Comparison of ENCODE assay signal across 8 mouse cellular contexts in genomic region chr5:19907983-19908705, GRCm38 (mm10).
DNase-seq lines count a peak whose midpoint lies in the region; ATAC-seq lines count a peak whose summit lies in the region.

No protein-coding gene starts in this region.

- peaks cover 10% of the 10 kb centered on the region; the same call in 1 of the 2 replicates for H3K27me3 ChIP-seq in kidney, embryonic 14.5 days (ENCODE audit: control insufficient read depth, insufficient read depth, low read length)
- H3K27me3 ChIP-seq in hindbrain, embryonic 11.5 days (ENCODE audit: control insufficient read depth, insufficient read depth, low read length): no peaks in the 10 kb centered on the region
- peaks cover 22% of the 10 kb centered on the region for H3K27me3 ChIP-seq in limb, embryonic 13.5 days

- H3K4me3 ChIP-seq in kidney, embryonic 14.5 days (ENCODE audit: low read length): peak overlapping the region; percentile 34
- H3K4me3 ChIP-seq in hindbrain, embryonic 11.5 days (ENCODE audit: low read depth, low read length): peak overlapping the region; percentile 51
- peak overlapping the region; percentile 44 for H3K4me3 ChIP-seq in limb, embryonic 13.5 days

- H3K9me3 ChIP-seq in kidney, embryonic 14.5 days (ENCODE audit: control insufficient read depth, low read length): no peaks in the 10 kb centered on the region
- H3K9me3 ChIP-seq in hindbrain, embryonic 11.5 days (ENCODE audit: control insufficient read depth, low read length): no peaks in the 10 kb centered on the region
- H3K9me3 ChIP-seq in limb, embryonic 13.5 days: no peaks in the 10 kb centered on the region

- no peaks in the 10 kb centered on the region for H3K36me3 ChIP-seq in kidney, embryonic 14.5 days (ENCODE audit: control insufficient read depth, insufficient read depth, low read length)
- H3K36me3 ChIP-seq in hindbrain, embryonic 11.5 days (ENCODE audit: control insufficient read depth, insufficient read depth, low read length): no peaks in the 10 kb centered on the region
- H3K36me3 ChIP-seq in limb, embryonic 13.5 days: no peaks in the 10 kb centered on the region

- H3K4me1 ChIP-seq in kidney, embryonic 14.5 days (ENCODE audit: control insufficient read depth, insufficient read depth, low read length): no peaks in the 10 kb centered on the region; the same call in 1 of the 2 replicates
- H3K4me1 ChIP-seq in hindbrain, embryonic 11.5 days (replicated peaks; ENCODE audit: control insufficient read depth, insufficient read depth, low read length): no peaks in the 10 kb centered on the region
- peaks cover 10% of the 10 kb centered on the region for H3K4me1 ChIP-seq in limb, embryonic 13.5 days

- DNase-seq in kidney, postnatal 14 days: no peak
- DNase-seq in cerebellum, postnatal 36 days: peak; percentile 14 to 42
- peak; percentile 61 for DNase-seq in hindbrain, embryonic 11.5 days (ENCODE audit: low spot score)
- peak; percentile 36 to 62 for DNase-seq in right cerebral cortex, postnatal 10 days (ENCODE audit: low spot score in 2 of 2)
- DNase-seq in adrenal gland, adult 18-20 months (ENCODE audit: low spot score in 2 of 2): no peak
- no peak for DNase-seq in ovary, postnatal 14 days (ENCODE audit: low spot score)

- no peak overlapping the region for H3K9ac ChIP-seq in kidney, embryonic 14.5 days (ENCODE audit: low read depth, low read length)
- H3K9ac ChIP-seq in hindbrain, embryonic 11.5 days (ENCODE audit: low read depth, low read length): peak overlapping the region; percentile 54
- peak overlapping the region; percentile 59 for H3K9ac ChIP-seq in limb, embryonic 13.5 days

- H3K4me2 ChIP-seq in kidney, embryonic 14.5 days (replicated peaks; ENCODE audit: low read depth, low read length): peak overlapping the region; percentile 62
- H3K4me2 ChIP-seq in hindbrain, embryonic 11.5 days (replicated peaks; ENCODE audit: low read depth, low read length): peak overlapping the region; percentile 63
- H3K4me2 ChIP-seq in limb, embryonic 13.5 days (replicated peaks): peak overlapping the region; percentile 76

- H3K27ac ChIP-seq in kidney, embryonic 14.5 days (ENCODE audit: low read depth, low read length): no peak overlapping the region
- H3K27ac ChIP-seq in hindbrain, embryonic 11.5 days (ENCODE audit: low read depth, low read length): no peak overlapping the region
- no peak overlapping the region for H3K27ac ChIP-seq in limb, embryonic 13.5 days

- 5% methylated on average over 16 of the region's 16 CpGs for WGBS in kidney, embryonic 14.5 days
- 5% methylated on average over 16 of the region's 16 CpGs for WGBS in hindbrain, embryonic 11.5 days
- WGBS in limb, embryonic 13.5 days: 4% methylated on average over 16 of the region's 16 CpGs

- peak; percentile 70 for ATAC-seq in kidney, embryonic 14.5 days (ENCODE audit: low FRiP score, low TSS enrichment)
- peak; percentile 48 for ATAC-seq in hindbrain, embryonic 11.5 days (ENCODE audit: low FRiP score)
- no peak; the same call in 1 of the 2 replicates for ATAC-seq in limb, embryonic 13.5 days (ENCODE audit: low FRiP score, low read depth)

Comparison
In these comparisons a context has a peak if more than half of its experiments do, and no peak if none do; other contexts are left out.
1. DNase-seq: peak in cerebellum, postnatal 36 days (2 of 2), hindbrain, embryonic 11.5 days (single experiment) and right cerebral cortex, postnatal 10 days (2 of 2); none in kidney, postnatal 14 days (single experiment), adrenal gland, adult 18-20 months (0 of 2) and ovary, postnatal 14 days (single experiment).
2. Peak in every context shown above with its lines, with median percentiles within 50 percentile points of each other: H3K4me2 ChIP-seq and H3K4me3 ChIP-seq.